17 mouse cellular contexts compared by ENCODE assay signal in genomic region chr10:117144071-117144470, GRCm38 (mm10). TPM values are rescaled to one million over a fixed set of nuclear protein-coding genes. Genes with fewer than 3 reads are reported as not detected.
DNase-seq lines count a peak whose midpoint lies in the region; ATAC-seq and TF ChIP-seq lines count a peak whose summit lies in the region.
"Had no signal": no experiment of that assay in that cellular context is flagged by ENCODE, and none has a peak within 500 bp of the region (broad histone marks: within the 10 kb centered on the region; RNA-seq: fewer than 3 reads in every experiment).

No protein-coding gene starts in this region.

- no peaks in the 10 kb centered on the region for H3K27me3 ChIP-seq in heart, adult 2 months (ENCODE audit: control insufficient read depth, insufficient read depth, low read length)
- H3K27me3 ChIP-seq in liver, embryonic 15.5 days: no peaks in the 10 kb centered on the region
- H3K27me3 ChIP-seq: forebrain, embryonic 13.5 days; hindbrain, embryonic 13.5 days; neural tube, embryonic 13.5 days had no signal

- no peaks in the 10 kb centered on the region for H3K9me3 ChIP-seq in liver, embryonic 15.5 days (replicated peaks)
- H3K9me3 ChIP-seq: forebrain, embryonic 13.5 days; hindbrain, embryonic 13.5 days; neural tube, embryonic 13.5 days had no signal

- peaks cover 25% of the 10 kb centered on the region for H3K4me1 ChIP-seq in heart, adult 2 months (ENCODE audit: control insufficient read depth, insufficient read depth, low read length)
- H3K4me1 ChIP-seq in liver, embryonic 15.5 days (replicated peaks): peaks cover 67% of the 10 kb centered on the region

- peaks cover 16% of the 10 kb centered on the region for H3K36me3 ChIP-seq in heart, adult 2 months (ENCODE audit: control insufficient read depth, insufficient read depth, low read length)
- no peaks in the 10 kb centered on the region for H3K36me3 ChIP-seq in liver, embryonic 15.5 days (replicated peaks)
- H3K36me3 ChIP-seq: hindbrain, embryonic 13.5 days; neural tube, embryonic 13.5 days had no signal

- peaks cover 13% of the 10 kb centered on the region for H3K79me2 ChIP-seq in heart, adult 2 months (replicated peaks; ENCODE audit: control insufficient read depth, insufficient read depth, low read length)

- WGBS in heart, adult 2 months: 69% methylated on average over 4 of the region's 4 CpGs
- 67% methylated on average over 4 of the region's 4 CpGs for WGBS in liver, embryonic 15.5 days (ENCODE audit: insufficient replicate concordance)

- peak overlapping the region; percentile 89; the same call in 1 of the 2 replicates for H3K4me2 ChIP-seq in liver, embryonic 15.5 days
- H3K4me2 ChIP-seq: forebrain, embryonic 13.5 days; hindbrain, embryonic 13.5 days; neural tube, embryonic 13.5 days had no signal

- no peak for TF ChIP-seq EP300 in heart, adult 2 months (IDR thresholded peaks at IDR 0.05; ENCODE audit: insufficient read depth, low read depth, low read length)

- no peak overlapping the region for H3K9ac ChIP-seq in heart, adult 2 months (ENCODE audit: low read depth, low read length)
- H3K9ac ChIP-seq in liver, embryonic 15.5 days: no peak overlapping the region
- H3K9ac ChIP-seq: forebrain, embryonic 13.5 days; hindbrain, embryonic 13.5 days; neural tube, embryonic 13.5 days had no signal

- H3K27ac ChIP-seq in heart, adult 2 months: peak overlapping the region; percentile 45
- H3K27ac ChIP-seq in layer of hippocampus, adult 2 months: peak overlapping the region; percentile 74
- H3K27ac ChIP-seq in liver, embryonic 15.5 days (replicated peaks): peak overlapping the region; percentile 84
- H3K27ac ChIP-seq: forebrain, embryonic 13.5 days; neural tube, embryonic 13.5 days had no signal

- no peak for TF ChIP-seq POLR2A in heart, adult 2 months (IDR thresholded peaks at IDR 0.05; ENCODE audit: insufficient read depth, low read depth, low read length)

- no peak for ATAC-seq in liver, embryonic 15.5 days (ENCODE audit: insufficient read depth)
- ATAC-seq: forebrain, embryonic 13.5 days; intestine, embryonic 16.5 days had no signal

- intact Hi-C loops in heart, adult 2 months (cut with DNase I): loop anchor here (10.0 kb wide), 1 partner anchor 49 kb away; no protein-coding TSS in a partner anchor
- intact Hi-C loops in heart, postnatal 25 days (cut with DNase I): no loop called here

- no peak overlapping the region for H3K4me3 ChIP-seq in heart, adult 2 months
- no peak overlapping the region for H3K4me3 ChIP-seq in layer of hippocampus, adult 2 months
- H3K4me3 ChIP-seq in liver, embryonic 15.5 days (replicated peaks): no peak overlapping the region
- H3K4me3 ChIP-seq: forebrain, embryonic 13.5 days; hindbrain, embryonic 13.5 days; neural tube, embryonic 13.5 days had no signal

- no peak for TF ChIP-seq CTCF in heart, adult 2 months (IDR thresholded peaks at IDR 0.05)
- no peak for TF ChIP-seq CTCF in layer of hippocampus, adult 2 months (conservative IDR thresholded peaks at IDR 0.05)

- no peak for DNase-seq in heart, adult 2 months
- no peak for DNase-seq in heart, postnatal 25 days (ENCODE audit: low spot score)
- DNase-seq in layer of hippocampus, adult 2 months (ENCODE audit: low spot score in 2 of 2): no peak
- no peak for DNase-seq in layer of hippocampus, postnatal 25 days (ENCODE audit: extremely low spot score in 1 of 2, low spot score in 1 of 2)
- DNase-seq in NIH3T3 (ENCODE audit: low read depth): peak; percentile 58
- no peak for DNase-seq in right cerebral cortex, postnatal 25 days
- DNase-seq in adrenal gland, adult 2 months: no peak
- DNase-seq: B cell, adult 2 months; cerebellum, adult 9-10 months; gastrocnemius, postnatal 10 days; layer of hippocampus, adult 9-11 months; lung, adult 2 months had no signal

RNA-seq across cellular contexts. Expression of gene Frs2, which starts 4.3 kb away (rescaled TPM):
- 10 to 100 TPM; 14.2 to 17.0 TPM for total RNA-seq in heart, adult 2 months (2021)
- polyA plus RNA-seq in heart, adult 2 months (2012; rRNA removed): 13.4 and 26.0 TPM in 2 replicates
- total RNA-seq in heart, postnatal 25 days (2021): 10 to 100 TPM; 16.3 to 17.1 TPM
- total RNA-seq in layer of hippocampus, adult 2 months (2021): 10 to 100 TPM; 36.3 to 37.5 TPM
- 10 to 100 TPM; 32.1 to 34.1 TPM for total RNA-seq in layer of hippocampus, postnatal 25 days (2021)
- 6.9 and 7.5 TPM in 2 replicates for polyA plus RNA-seq in liver, embryonic 15.5 days (2015; fragmentation: Nextera tagmentation; extraction: Ambion mirVana)
- total RNA-seq in adrenal gland, adult 2 months (2021): 10 to 100 TPM; 21.4 to 28.1 TPM
- 4.6 and 5.6 TPM in 2 replicates for polyA plus RNA-seq in adrenal gland, adult 2 months (2012; rRNA removed)
